Mouse (Mus musculus): ENCODE data around the gene Rsph3a. TPM values are rescaled to one million over a fixed set of nuclear protein-coding genes. Genes with fewer than 3 reads are reported as not detected.
A peak's percentile ranks its signal among the peaks of the same experiment; 100 is the strongest.
"Not testable (repeated sequence)": the region's sequence is repeated elsewhere in the genome, so short reads cannot be mapped to it uniquely, and the experiment has no call there.

Rsph3a gene
- polyA plus RNA-seq, 1 experiment from 2014 or later: 50.0 TPM

GRCm38 (mm10) chr17:7939640-7940039 is 5.8 kb upstream of the Rsph3a start:
- no peaks in the 10 kb centered on the region for H3K27me3 ChIP-seq (ENCODE audit: control insufficient read depth, insufficient read depth, low read length)
- H3K9ac ChIP-seq (ENCODE audit: low read length): no peak overlapping the region
- H3K9me3 ChIP-seq (ENCODE audit: control insufficient read depth, low read length): no peaks in the 10 kb centered on the region
- H3K27ac ChIP-seq (replicated peaks; ENCODE audit: low read depth, low read length): no peak overlapping the region
- H3K36me3 ChIP-seq (ENCODE audit: control insufficient read depth, insufficient read depth, low read length): no peaks in the 10 kb centered on the region
- no peaks in the 10 kb centered on the region for H3K4me1 ChIP-seq (ENCODE audit: control insufficient read depth, insufficient read depth, low read length)
- no peak for ATAC-seq (ENCODE audit: insufficient number of reproducible peaks, low FRiP score, low TSS enrichment, low read depth)
- H3K4me2 ChIP-seq (ENCODE audit: low read depth, severe bottlenecking): no peak overlapping the region
- WGBS: 72% methylated on average over 8 of the region's 8 CpGs
- H3K4me3 ChIP-seq (ENCODE audit: low read depth, low read length): no peak overlapping the region
- DNase-seq (ENCODE audit: low spot score): no peak

GRCm38 (mm10) chr17:7946053-7946627 is 726 bp downstream of the Rsph3a start:
- H3K4me1 ChIP-seq (ENCODE audit: control insufficient read depth, insufficient read depth, low read length); DNase-seq (ENCODE audit: low spot score); H3K27ac ChIP-seq (replicated peaks; ENCODE audit: low read depth, low read length); H3K27me3 ChIP-seq (ENCODE audit: control insufficient read depth, insufficient read depth, low read length); H3K9me3 ChIP-seq (ENCODE audit: control insufficient read depth, low read length); H3K9ac ChIP-seq (ENCODE audit: low read length); H3K36me3 ChIP-seq (ENCODE audit: control insufficient read depth, insufficient read depth, low read length): not testable (repeated sequence)
- Histone ChIP-seq H3K4me2 (ENCODE audit: low read depth, severe bottlenecking) (peak overlapping the region; percentile 41; the same call in 1 of the 2 replicates), H3K4me3 (ENCODE audit: low read depth, low read length) (peak overlapping the region; percentile 43)
- WGBS: 1% methylated on average over 16 of the region's 27 CpGs
- peak; percentile 68; the same call in 1 of the 2 replicates for ATAC-seq (ENCODE audit: insufficient number of reproducible peaks, low FRiP score, low TSS enrichment, low read depth)

- WGBS: no CpG with 5 or more reads among the region's 4 CpGs
- not testable (repeated sequence) for H3K9ac ChIP-seq (ENCODE audit: low read length); H3K4me1 ChIP-seq (ENCODE audit: control insufficient read depth, insufficient read depth, low read length); H3K27ac ChIP-seq (replicated peaks; ENCODE audit: low read depth, low read length); H3K27me3 ChIP-seq (ENCODE audit: control insufficient read depth, insufficient read depth, low read length); H3K4me3 ChIP-seq (ENCODE audit: low read depth, low read length); DNase-seq (ENCODE audit: low spot score); H3K9me3 ChIP-seq (ENCODE audit: control insufficient read depth, low read length); H3K36me3 ChIP-seq (ENCODE audit: control insufficient read depth, insufficient read depth, low read length); ATAC-seq (ENCODE audit: insufficient number of reproducible peaks, low FRiP score, low TSS enrichment, low read depth); H3K4me2 ChIP-seq (ENCODE audit: low read depth, severe bottlenecking)
Observed at GRCm38 (mm10) chr17:7951333-7951732, 5.9 kb downstream of the Rsph3a start.

- H3K4me2 ChIP-seq (ENCODE audit: low read depth, severe bottlenecking); ATAC-seq (ENCODE audit: insufficient number of reproducible peaks, low FRiP score, low TSS enrichment, low read depth); H3K36me3 ChIP-seq (ENCODE audit: control insufficient read depth, insufficient read depth, low read length); H3K9ac ChIP-seq (ENCODE audit: low read length); H3K27me3 ChIP-seq (ENCODE audit: control insufficient read depth, insufficient read depth, low read length); H3K4me1 ChIP-seq (ENCODE audit: control insufficient read depth, insufficient read depth, low read length); H3K4me3 ChIP-seq (ENCODE audit: low read depth, low read length); DNase-seq (ENCODE audit: low spot score); H3K9me3 ChIP-seq (ENCODE audit: control insufficient read depth, low read length); H3K27ac ChIP-seq (replicated peaks; ENCODE audit: low read depth, low read length): not testable (repeated sequence)
- WGBS: 98% methylated on average over 8 of the region's 9 CpGs
Observed at GRCm38 (mm10) chr17:7957242-7957641, 11.8 kb downstream of the Rsph3a start.

GRCm38 (mm10) chr17:7963333-7963732 is 17.9 kb downstream of the Rsph3a start:
- 83% methylated on average over 4 of the region's 4 CpGs for WGBS
- H3K36me3 ChIP-seq (ENCODE audit: control insufficient read depth, insufficient read depth, low read length); H3K4me2 ChIP-seq (ENCODE audit: low read depth, severe bottlenecking); H3K9ac ChIP-seq (ENCODE audit: low read length); H3K27ac ChIP-seq (replicated peaks; ENCODE audit: low read depth, low read length); H3K27me3 ChIP-seq (ENCODE audit: control insufficient read depth, insufficient read depth, low read length); ATAC-seq (ENCODE audit: insufficient number of reproducible peaks, low FRiP score, low TSS enrichment, low read depth); H3K9me3 ChIP-seq (ENCODE audit: control insufficient read depth, low read length); DNase-seq (ENCODE audit: low spot score); H3K4me1 ChIP-seq (ENCODE audit: control insufficient read depth, insufficient read depth, low read length); H3K4me3 ChIP-seq (ENCODE audit: low read depth, low read length): not testable (repeated sequence)

- not testable (repeated sequence) for H3K27me3 ChIP-seq (ENCODE audit: control insufficient read depth, insufficient read depth, low read length); ATAC-seq (ENCODE audit: insufficient number of reproducible peaks, low FRiP score, low TSS enrichment, low read depth); H3K4me3 ChIP-seq (ENCODE audit: low read depth, low read length); H3K36me3 ChIP-seq (ENCODE audit: control insufficient read depth, insufficient read depth, low read length); H3K9me3 ChIP-seq (ENCODE audit: control insufficient read depth, low read length); H3K9ac ChIP-seq (ENCODE audit: low read length); H3K4me1 ChIP-seq (ENCODE audit: control insufficient read depth, insufficient read depth, low read length); H3K27ac ChIP-seq (replicated peaks; ENCODE audit: low read depth, low read length); DNase-seq (ENCODE audit: low spot score); H3K4me2 ChIP-seq (ENCODE audit: low read depth, severe bottlenecking)
- 87% methylated on average over 2 of the region's 2 CpGs for WGBS
Observed at GRCm38 (mm10) chr17:7964398-7964797, 19.0 kb downstream of the Rsph3a start.

GRCm38 (mm10) chr17:7968490-7968889 is 23.1 kb downstream of the Rsph3a start:
- H3K27me3 ChIP-seq (ENCODE audit: control insufficient read depth, insufficient read depth, low read length); H3K4me2 ChIP-seq (ENCODE audit: low read depth, severe bottlenecking); H3K4me1 ChIP-seq (ENCODE audit: control insufficient read depth, insufficient read depth, low read length); H3K9me3 ChIP-seq (ENCODE audit: control insufficient read depth, low read length); DNase-seq (ENCODE audit: low spot score); H3K9ac ChIP-seq (ENCODE audit: low read length); H3K36me3 ChIP-seq (ENCODE audit: control insufficient read depth, insufficient read depth, low read length); ATAC-seq (ENCODE audit: insufficient number of reproducible peaks, low FRiP score, low TSS enrichment, low read depth); H3K4me3 ChIP-seq (ENCODE audit: low read depth, low read length); H3K27ac ChIP-seq (replicated peaks; ENCODE audit: low read depth, low read length): not testable (repeated sequence)
- 91% methylated on average over 3 of the region's 5 CpGs for WGBS

GRCm38 (mm10) chr17:7969782-7970181 is 24.4 kb downstream of the Rsph3a start:
- DNase-seq (ENCODE audit: low spot score); H3K9ac ChIP-seq (ENCODE audit: low read length); ATAC-seq (ENCODE audit: insufficient number of reproducible peaks, low FRiP score, low TSS enrichment, low read depth); H3K9me3 ChIP-seq (ENCODE audit: control insufficient read depth, low read length); H3K36me3 ChIP-seq (ENCODE audit: control insufficient read depth, insufficient read depth, low read length); H3K27ac ChIP-seq (replicated peaks; ENCODE audit: low read depth, low read length); H3K4me3 ChIP-seq (ENCODE audit: low read depth, low read length); H3K4me2 ChIP-seq (ENCODE audit: low read depth, severe bottlenecking); H3K27me3 ChIP-seq (ENCODE audit: control insufficient read depth, insufficient read depth, low read length); H3K4me1 ChIP-seq (ENCODE audit: control insufficient read depth, insufficient read depth, low read length): not testable (repeated sequence)
- WGBS: 44% methylated on average over 1 of the region's 6 CpGs

- H3K27ac ChIP-seq (replicated peaks; ENCODE audit: low read depth, low read length); H3K4me3 ChIP-seq (ENCODE audit: low read depth, low read length); DNase-seq (ENCODE audit: low spot score); H3K4me1 ChIP-seq (ENCODE audit: control insufficient read depth, insufficient read depth, low read length); H3K4me2 ChIP-seq (ENCODE audit: low read depth, severe bottlenecking); H3K9ac ChIP-seq (ENCODE audit: low read length); H3K36me3 ChIP-seq (ENCODE audit: control insufficient read depth, insufficient read depth, low read length); H3K9me3 ChIP-seq (ENCODE audit: control insufficient read depth, low read length); ATAC-seq (ENCODE audit: insufficient number of reproducible peaks, low FRiP score, low TSS enrichment, low read depth); H3K27me3 ChIP-seq (ENCODE audit: control insufficient read depth, insufficient read depth, low read length): not testable (repeated sequence)
- 74% methylated on average over 1 of the region's 2 CpGs for WGBS
Observed at GRCm38 (mm10) chr17:7983484-7983883, 38.1 kb downstream of the Rsph3a start.

Measured in limb, embryonic 11.5 days (tissue).